Mouse (Mus musculus): ENCODE measurements around the gene Smurf2.

The Smurf2 gene

DNA sequence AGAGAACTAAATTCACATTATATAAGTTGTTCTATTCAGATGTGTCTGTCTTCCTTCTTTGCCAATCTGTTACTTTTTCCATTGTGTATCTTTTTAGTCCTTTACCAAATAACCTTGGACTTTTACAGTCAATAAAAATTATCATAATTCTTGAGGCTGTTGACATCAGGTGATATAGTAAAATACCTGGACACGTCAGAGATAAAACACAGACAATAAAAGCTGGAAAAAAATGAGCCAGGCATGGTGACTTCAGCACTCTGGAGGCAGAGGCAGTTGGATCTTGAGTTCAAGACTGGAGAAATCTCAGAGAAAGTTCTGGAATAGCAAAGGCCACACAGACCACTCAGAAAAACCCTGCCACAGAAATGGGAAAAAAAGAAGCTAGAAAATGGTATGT lies 13.3 kb downstream of the Smurf2 start:
- DNase-seq (ENCODE audit: low read depth, low spot score) = no peak

DNA sequence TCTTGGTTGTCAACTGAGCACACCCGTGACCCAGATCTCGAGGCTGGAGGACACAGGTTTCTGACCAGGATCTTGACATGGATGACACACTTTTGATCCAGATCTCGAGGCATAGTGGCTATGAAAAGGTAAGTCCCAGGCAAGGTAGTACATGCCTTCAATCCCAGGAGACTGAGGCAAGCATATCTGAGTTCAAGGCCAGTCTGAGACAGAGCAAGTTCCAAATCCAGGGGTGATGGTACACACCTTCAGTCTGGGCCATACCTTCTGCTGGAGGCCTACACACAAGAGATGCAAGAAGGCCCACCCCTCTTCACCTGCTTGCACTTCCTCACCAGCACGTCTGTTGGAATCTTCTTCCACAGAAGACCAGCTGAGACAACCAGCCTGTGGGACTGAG lies 14.8 kb downstream of the Smurf2 start:
- no peak for DNase-seq (ENCODE audit: low read depth, low spot score)

DNA sequence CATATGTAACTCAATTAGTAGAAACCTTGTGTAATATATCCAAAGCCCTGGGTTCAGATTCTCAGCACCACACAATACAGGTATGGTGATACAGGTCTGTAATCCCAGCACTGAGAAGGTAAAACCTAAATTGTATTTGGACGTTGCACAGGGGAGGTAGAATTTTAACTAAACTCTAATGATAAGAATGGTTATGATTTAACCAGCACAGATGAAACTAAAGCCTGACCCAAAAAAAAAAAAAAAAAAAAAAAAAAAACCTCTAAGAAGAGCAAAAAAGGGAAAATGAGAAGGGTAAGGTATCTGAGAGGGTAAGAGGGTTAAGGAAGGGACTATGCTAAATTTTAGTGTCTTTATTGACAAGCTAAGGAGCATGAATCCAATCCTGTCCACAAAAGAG lies 20.7 kb downstream of the Smurf2 start:
- DNase-seq (ENCODE audit: low read depth, low spot score) = no peak

DNA sequence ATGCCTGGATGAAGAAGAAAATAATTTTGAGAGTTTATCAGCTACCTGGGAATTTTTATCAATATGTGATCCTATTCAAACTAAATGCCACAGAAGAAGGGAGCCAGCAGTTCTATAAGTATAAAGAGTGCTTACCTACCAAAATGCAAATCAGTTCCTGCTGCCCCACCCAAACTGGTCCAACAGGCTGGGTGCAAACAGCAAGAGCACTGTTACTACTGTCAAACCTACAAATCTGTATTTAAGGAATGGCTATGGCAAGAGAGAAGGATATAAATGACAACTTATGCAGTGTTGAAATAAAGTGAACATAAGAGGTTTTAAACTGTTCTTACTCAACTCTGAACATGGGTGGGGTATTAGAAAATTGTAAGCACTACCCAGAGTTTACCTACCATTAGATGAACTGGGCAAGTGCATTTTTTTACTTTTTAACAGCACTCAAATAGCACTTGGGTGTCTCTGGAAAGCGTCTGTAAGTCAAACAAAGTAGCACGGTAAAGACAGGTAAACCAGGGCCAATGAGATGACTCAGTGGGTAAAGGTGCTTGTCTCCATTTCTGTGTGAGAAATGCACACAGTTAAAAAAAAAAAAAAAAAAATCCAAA lies 23.9 kb downstream of the Smurf2 start:
- DNase-seq (ENCODE audit: low read depth, low spot score) = no peak

DNA sequence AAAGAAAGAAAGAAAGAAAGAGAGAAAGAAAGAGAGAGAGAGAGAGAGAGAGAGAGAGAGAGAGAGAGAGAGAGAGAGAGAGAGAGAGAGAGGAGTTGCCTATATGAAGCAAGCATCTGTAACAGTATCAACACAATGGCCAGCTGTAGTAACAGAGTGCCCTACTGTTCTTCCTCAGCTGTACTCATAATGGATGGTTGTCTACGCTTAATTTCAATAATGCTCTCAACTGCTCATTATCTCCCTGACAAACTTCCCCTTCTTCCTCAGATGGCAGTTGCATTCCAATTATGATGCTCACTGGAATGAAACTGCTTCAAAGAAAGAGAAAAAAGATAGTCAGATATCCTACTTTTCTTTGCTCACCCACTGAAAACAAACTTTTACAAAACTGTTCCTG lies 36.9 kb downstream of the Smurf2 start:
- no peak for DNase-seq (ENCODE audit: low read depth, low spot score)

DNA sequence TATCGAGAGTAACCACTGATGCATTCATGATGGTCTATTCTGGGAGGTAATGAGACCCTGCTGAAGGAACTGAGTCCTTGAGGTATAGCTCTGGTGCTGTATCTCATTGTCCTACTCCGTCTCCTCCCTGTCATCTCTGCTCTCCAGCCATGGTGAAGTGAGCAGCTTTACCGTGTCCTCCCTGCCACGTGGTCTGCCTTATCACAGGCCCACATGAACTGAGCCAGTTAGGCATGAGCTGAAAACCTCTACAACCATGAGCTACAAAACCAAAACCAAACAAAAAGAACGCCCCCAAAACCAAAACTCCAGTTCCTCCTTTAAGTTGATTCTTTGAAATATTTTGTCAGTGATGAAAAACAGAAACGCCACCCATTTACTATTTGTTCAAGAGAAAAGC lies 47.9 kb downstream of the Smurf2 start:
- DNase-seq (ENCODE audit: low read depth, low spot score) = no peak

DNA sequence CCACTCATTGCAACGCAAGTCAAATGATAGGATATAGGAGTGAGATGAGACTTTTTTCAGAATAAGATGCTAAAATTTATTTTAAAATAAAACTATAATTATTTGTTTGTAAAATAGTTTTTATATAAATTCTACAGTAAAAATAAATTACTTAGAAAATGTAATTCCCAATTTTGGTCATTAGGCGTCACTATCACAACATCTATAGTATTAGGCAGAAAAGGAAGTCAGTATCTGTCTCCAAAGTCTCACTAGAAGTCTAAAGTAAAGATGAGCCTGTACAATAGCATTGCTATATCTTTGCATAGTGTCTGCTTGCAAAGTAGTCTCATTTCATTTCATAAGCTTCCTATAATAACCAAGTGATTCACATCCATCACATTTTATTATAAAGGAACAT lies 69.1 kb downstream of the Smurf2 start:
- DNase-seq (ENCODE audit: low read depth, low spot score) = peak; percentile 69

DNA sequence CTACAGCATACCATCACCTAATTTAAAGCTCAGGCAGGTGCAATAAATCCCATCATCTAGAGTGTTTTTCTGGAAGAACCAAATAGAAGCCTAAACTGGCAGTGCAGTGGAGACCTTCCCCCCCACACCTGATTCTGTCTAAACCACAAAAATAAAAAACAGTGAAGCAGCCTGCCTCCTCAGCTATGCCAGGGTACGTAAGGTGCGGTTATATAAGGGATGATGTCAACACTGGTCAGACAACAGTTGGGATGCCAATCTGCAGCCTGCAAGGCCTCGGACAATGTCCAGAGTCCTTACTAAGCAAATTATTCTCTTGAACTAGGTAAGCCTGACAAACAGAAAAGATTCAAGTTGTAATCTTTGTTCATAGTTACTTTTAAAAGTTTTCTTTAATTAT lies 78.5 kb downstream of the Smurf2 start:
- DNase-seq (ENCODE audit: low read depth, low spot score) = no peak

DNA sequence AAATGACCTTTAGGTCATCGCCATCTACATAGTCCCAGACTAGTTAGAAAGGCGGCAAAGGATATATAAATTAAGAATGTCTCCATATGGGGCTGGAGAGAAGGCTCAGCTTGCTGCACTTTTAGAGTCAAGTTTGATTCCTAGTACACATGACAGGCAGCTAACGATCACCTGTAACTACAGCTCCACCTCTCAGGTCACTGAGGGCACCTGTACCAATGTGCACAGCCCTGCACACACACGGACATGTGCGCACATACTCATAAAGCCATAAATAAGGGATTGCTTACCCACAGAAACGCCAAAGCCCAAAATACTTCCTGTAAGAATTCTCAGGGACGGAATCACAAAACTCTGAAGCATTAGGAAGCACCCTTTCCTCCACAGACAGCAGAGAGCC lies 92.4 kb downstream of the Smurf2 start:
- DNase-seq (ENCODE audit: low read depth, low spot score) = no peak

DNA sequence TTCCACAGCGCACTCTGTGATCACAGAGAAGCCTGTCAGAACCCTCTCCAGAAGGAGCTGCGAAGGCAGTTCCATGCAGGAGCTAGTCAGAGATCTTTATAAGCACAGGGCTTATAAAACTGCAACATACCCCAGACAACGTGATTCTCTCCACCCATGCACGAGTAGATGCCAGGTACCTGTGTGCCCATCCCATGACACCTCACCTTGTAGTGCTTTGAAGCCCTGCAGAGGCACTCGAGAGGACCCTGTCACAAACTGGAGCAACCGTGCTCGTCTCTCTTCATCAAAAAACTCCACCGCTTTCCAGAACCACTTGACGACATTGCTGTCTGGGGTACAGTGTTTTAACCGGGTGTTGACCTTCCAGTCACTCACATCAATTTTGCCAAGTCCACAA lies 96.1 kb downstream of the Smurf2 start:
- no peak for DNase-seq (ENCODE audit: low read depth, low spot score)

DNA sequence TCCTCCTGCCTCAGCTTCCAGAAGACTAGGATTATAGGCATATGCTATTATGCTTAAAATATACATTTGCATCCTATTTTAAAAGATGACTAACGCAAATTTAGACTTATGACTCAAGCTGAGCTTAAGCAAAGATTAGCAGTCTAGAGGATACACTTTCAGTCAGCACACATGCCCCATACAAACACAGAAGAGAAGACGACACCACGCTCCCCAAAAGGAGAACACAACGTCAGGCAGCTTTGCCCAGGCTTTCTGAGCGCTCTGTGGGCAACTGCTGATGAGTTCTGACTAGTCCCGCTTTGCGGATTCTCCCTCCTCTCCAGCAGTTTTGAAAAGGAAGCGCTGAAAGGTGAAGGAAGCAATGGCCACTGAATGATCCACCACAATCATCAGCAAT lies 96.8 kb downstream of the Smurf2 start:
- DNase-seq (ENCODE audit: low read depth, low spot score) = no peak

DNA sequence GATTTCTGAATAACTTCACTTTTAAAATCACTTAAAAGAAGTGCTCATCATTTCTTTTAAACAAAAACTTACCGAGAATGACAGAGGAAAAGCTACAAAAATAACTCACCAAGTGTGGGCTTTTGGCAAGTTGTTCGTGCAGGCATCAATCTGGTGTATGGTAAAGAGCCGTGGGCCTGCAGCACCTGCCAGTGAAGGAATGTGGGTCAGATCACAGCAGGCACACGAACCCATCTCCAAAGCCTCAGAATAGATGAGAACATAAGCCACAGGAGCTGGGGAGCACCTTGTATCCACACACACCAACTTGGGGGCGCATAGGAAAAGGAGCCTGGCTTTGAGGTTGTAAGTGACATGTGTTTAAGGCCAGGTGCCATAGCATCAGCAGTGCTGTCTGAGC lies 97.6 kb downstream of the Smurf2 start:
- no peak for DNase-seq (ENCODE audit: low read depth, low spot score)

DNA sequence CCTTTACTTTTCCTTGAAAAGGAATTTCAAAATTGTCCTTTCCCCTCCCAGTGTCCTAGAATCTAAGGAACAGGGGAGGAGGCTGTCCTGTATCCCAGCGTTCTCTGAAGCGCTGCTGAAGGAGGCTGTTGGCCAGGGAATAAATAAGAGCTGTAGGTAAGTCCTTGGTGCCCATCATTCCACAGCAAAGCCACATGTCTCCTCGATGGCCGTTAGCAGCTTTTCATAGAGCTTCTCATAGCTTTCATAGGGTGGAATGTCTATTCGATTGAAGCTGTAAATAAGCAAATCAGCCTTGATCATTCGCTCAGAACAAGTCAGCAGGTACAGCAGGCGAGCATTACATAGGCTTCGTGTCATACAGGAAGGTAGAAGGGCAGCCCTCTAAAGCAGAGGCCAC lies 98.0 kb downstream of the Smurf2 start:
- no peak for DNase-seq (ENCODE audit: low read depth, low spot score)

DNA sequence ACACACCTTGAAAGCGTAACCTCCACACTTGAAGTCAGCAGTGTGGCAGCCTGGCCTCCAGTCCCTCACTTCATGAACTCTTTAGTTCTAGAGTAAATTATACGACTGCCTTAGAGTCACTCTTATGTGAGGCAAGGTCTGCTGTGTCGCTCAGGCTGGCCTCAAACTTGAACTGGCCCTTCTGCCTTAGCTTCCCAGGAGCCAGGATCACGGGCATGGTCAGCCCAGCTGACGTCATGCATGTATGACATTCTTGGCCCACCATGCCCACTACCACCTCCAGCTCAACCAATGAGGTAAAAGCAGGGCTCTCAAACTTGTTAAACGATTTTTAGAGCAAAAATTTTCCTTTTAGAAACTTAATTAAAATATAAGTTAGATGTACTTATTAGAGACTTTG lies 99.1 kb downstream of the Smurf2 start:
- no peak for DNase-seq (ENCODE audit: low read depth, low spot score)

DNA sequence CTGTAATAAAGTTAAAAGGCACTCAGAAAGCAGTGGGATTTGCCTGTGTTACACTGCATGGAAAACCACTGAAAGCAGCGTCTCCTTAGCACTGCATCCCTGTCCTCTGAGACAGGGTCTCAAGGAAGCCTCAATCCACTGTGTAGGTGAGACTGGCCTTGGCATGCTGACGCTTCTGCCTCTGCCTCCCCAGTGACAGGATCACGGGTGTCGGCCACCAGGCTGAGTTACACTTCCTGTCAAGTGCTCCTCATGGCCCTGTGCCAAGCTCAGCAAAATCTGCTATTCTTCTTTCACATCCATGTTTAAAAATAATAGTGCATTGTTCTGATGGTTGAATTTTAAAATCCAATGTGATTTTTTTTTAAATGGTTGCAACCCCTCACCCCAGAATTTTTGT lies 99.5 kb downstream of the Smurf2 start:
- DNase-seq (ENCODE audit: low read depth, low spot score) = peak; percentile 44

DNA sequence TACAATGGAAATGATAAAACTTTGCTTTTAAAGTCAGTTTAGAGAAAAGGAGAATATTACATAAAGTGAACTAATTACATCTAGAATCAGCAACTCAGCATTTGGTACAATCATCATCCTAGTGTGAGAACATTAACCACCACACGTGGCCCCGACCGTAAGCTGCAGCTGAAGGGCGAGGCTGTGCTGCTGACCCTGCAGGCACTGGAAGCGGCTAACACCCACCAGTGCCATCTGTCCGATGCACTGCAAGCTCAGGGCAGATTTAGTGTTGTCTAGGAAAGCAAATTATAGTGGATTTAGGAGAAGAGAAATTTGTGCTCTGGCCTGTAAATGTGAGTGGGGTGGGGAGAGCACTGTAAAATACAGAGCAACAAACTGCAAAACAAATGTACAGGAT lies 100.3 kb downstream of the Smurf2 start:
- DNase-seq (ENCODE audit: low read depth, low spot score) = no peak

DNA sequence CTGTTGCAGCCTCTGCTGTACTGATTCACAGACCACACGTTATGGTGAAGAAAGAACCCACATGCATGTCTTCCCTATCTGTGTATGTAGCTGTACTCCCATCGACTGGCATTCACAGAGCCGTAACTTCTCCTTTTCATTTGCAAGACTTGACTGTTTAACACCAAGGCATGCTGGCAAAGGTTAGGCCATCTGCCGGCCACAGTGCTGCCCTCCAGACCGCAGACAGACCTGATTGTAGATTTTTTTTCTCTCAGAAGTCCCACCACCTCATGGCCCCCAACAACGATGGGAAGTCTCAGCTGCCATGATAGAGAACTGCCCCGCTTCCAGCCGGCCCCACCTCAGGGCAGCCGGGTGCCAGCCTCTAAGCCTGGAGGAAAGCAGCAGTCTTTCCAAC lies 100.9 kb downstream of the Smurf2 start:
- DNase-seq (ENCODE audit: low read depth, low spot score) = no peak

DNA sequence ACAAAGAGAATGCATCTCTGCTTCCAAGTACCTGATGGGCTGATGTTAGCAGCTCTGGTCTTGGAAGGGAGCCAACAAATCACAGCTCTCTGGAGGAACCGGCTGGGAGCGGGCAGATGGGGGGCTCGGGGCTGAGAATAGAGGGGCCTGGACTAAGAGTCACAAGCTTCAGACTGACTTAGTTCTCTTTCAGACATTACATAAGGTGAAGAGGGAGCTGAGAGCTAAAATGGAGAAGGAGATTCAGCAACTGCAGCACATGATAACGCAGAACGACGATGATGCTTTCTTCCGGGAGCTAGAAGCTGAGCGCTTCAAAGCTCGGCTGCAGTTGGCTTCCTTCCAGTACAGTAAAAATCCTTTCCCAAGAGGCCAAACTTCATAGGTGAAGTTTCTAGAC lies 102.2 kb downstream of the Smurf2 start:
- DNase-seq (ENCODE audit: low read depth, low spot score) = no peak

DNA sequence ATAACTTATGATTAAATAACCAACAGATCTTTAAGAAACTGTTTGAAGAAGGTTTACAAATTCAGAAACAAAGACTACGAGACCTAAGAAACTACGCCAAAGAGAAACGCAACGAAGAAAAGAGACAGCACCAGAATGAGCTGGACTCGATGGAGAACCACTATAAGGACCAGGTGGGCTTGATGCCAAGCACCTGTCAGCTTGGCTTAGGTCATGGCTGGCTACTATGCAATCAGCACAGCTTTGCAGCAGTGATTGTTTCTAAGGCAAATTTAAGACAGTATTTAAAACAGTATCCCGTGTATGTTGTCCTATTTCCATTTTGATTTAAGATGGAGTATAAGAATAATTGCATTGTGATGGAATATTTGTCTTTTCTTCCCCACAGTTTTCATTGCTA lies 102.7 kb downstream of the Smurf2 start:
- no peak for DNase-seq (ENCODE audit: low read depth, low spot score)

DNA sequence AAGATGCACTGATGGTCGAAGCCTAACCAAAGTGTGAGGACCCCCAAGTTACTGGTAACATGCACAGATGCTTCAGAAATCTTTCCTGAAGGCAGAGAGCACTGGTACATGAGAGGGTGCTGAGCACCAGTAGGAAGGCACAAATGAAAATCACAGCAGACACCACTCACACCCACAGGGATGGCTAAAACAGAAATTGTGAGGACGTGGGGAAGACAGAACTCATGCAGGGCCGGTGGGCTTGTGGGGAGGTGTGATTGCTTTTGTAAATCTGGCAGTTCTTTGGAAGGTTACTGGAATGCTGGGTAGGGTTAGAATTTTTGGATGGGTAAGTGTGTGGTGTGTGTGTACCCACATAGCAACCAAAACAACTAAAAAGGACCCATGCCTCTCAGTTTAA lies 103.4 kb downstream of the Smurf2 start:
- no peak for DNase-seq (ENCODE audit: low read depth, low spot score)

DNA sequence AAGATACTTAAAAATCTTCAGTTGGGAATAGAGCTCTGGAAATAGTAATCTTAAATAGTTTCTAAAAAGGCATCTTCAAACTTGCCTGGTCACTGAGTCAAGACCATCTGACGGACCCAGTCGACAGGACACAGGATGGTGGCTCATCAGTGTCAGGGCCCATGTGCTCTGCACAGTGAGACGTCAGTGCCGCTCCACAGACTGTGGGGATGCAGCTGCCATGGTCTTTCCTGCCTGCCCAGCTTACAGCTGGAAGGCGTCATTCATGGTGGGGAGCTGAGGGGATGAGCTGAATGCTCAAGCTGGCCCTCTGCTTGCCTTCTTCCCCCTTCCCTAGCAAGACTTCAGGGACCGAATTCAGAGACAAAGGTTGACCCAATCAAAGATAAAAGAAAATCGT lies 104.2 kb downstream of the Smurf2 start:
- no peak for DNase-seq (ENCODE audit: low read depth, low spot score)

DNA sequence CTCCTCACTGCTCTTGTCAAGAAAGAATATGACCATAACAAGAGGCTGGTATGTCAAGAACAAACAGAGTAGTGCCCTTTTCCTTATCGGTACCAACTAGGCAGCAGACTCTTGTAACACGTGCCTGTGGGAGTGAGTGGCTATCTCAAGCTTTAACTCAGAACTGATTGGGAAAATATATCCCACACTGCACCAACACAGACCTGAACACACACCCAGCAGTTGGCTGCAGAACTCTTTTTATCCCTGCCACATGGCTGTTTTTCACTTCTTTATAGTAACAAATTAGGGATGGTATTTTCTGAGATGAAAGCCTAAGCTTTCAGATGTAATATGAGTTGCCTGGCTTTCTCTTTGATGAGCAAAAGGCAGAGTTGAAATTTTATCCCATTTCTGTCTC lies 104.8 kb downstream of the Smurf2 start:
- DNase-seq (ENCODE audit: low read depth, low spot score) = no peak

DNA sequence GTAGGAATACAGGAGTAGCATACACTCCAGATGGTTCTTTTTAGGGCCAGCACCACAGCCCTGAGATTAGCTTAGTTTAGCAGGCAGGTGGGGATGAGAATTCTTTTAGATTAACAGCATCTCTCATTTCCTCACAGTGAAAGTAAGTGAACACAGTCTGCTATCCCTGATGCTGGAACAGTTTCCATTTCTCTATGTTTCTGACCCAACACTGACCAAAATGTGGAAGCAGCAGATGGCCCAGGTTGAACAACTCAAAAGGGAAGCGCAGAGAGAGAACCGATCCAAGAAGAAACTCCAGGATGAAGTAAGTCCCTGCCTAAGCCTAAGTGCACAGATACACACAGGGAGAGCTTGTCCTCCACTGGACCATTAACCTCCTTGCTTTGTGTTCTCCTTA lies 105.2 kb downstream of the Smurf2 start:
- DNase-seq (ENCODE audit: low read depth, low spot score) = no peak

DNA sequence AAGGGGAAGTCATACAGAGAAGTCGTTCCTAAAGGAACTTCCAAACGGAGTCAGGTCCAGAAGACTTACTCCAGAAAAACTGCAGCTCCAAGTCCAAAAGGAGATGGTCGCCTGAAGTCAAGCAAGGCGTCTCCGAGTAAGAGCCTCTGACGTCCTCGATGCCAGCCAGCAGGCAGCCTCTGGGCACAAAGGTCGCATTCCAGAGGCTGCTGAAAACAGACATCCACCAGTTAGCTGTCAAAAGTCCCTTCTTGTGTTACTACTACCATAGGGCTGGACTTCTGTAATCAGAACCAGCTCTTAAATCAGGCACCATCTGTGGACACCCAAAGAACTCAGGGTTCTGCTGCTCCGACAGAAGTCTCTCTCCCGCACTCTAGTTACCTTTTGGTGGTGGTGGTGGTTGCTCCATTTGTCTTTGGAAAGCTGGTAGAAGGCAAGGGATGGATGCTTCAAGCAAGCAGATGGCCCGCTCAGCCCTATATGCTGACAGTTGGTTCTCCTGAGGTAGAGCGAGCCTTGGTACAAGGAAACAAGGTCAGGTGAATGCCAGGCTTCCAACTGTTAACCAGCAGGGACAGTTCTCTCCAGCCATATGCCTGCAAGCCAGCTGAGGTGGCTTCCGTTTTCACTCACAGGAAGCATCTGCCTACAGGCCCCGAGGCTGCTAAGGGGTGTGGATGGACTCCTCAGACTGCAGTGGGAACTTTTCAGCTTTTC lies 105.8 kb downstream of the Smurf2 start:
- no peak for DNase-seq (ENCODE audit: low read depth, low spot score)
